Mouse (Mus musculus) spleen, adult 2 months (tissue): ENCODE data around the gene Wfdc9.

Source experiments
- CTCF ChIP-seq: fragments of 200-500 bp; IDR thresholded peaks from 2 replicates; pipeline ENCODE4 v1.5.1; 2011; ENCODE audit warnings: mild to moderate bottlenecking, inconsistent platforms; ENCODE audit not compliant: insufficient read depth, insufficient read length, insufficient replicate concordance; ENCODE audit errors: extremely low read depth
- POLR2A ChIP-seq: fragments of 200-500 bp; IDR thresholded peaks from 2 replicates; pipeline ENCODE4 v1.6.1; 2011; ENCODE audit warnings: low read depth, low read length, inconsistent platforms

DNA sequence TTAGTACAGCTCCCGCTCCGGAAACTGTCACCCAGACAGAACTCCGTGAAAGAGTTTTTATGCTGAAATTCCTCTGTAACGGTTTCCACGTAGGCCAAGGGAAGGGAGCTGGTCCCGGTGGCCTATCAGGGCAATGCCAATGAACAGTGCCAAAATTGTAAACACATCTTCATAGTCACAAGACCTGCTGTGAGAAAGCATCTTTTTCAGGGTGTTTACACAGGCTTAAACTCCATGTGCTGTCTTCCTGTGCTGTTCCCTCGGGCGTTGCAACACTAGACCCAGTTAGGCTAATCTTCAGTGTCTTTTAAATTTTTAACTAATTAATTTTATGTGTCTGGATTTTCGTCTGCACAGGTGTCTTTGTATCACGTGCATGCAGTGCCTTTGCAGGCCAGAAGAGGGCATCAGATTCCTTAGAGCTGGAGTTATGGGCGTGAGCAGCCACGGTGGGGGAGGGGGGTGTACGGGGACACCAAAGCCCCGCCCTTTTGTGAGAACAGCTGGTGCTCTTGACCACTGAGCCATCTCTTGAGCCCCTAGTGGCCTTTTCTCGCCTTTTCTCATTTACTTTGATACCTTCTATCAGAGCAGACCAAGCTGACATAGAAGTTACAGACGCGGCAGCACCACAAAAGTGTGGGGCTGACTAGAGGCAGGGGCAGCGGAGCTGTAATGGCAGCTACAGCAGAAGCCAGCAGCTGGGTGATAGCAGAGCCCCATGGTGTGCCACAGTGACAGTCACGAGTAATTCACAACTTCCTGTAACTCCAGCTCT is 22.7 kb upstream of the Wfdc9 start:
- TF ChIP-seq POLR2A (no peak), CTCF (peak; percentile 62; the same call in 1 of the 2 replicates)
